Mouse (Mus musculus) lung, postnatal 0 days (tissue): ENCODE measurements at regions not wholly inside any gene's neighbourhood (a gene's known extent, or its start where the extent isn't known, plus 50 kb on each side); places are given as distances from the start of the nearest gene placed in this dataset.

Source experiments
- CTCF ChIP-seq: IDR thresholded peaks from 2 replicates; pipeline ENCODE4 v1.5.1; 2016; ENCODE audit warnings: antibody characterized with exemption, mild to moderate bottlenecking
- EP300 ChIP-seq: IDR thresholded peaks from 2 replicates; pipeline ENCODE4 v1.6.1; 2016; ENCODE audit warnings: antibody characterized with exemption, mild to moderate bottlenecking, control low read depth

- TF ChIP-seq CTCF (no peak), EP300 (no peak)
These were observed 111.2 kb upstream of the Arl4c start for GRCm38 (mm10) chr1:88813200-88813599.
